ENCODE assay signal across 26 mouse cellular contexts in genomic region chr14:59070056-59070455, GRCm38 (mm10).
"Had no signal": no experiment of that assay in that cellular context is flagged by ENCODE, and none has a peak within 500 bp of the region (broad histone marks: within the 10 kb centered on the region; RNA-seq: fewer than 3 reads in every experiment).

No protein-coding gene starts in this region.

- ATAC-seq: forebrain, embryonic 13.5 days; forebrain, embryonic 15.5 days; forebrain, embryonic 16.5 days; forebrain, postnatal 0 days had no signal

- H3K4me3 ChIP-seq: embryonic facial prominence, embryonic 10.5 days; embryonic facial prominence, embryonic 12.5 days; embryonic facial prominence, embryonic 13.5 days; embryonic facial prominence, embryonic 15.5 days; erythroblast, embryonic 14.5 days; forebrain, embryonic 12.5 days; forebrain, embryonic 13.5 days; forebrain, embryonic 15.5 days; gastrocnemius, adult 2 months; heart, adult 2 months; heart, embryonic 10.5 days had no signal

- DNase-seq: cerebellum, adult 9-10 months; cerebellum, adult 9-11 months; cerebellum, postnatal 10 days; cerebellum, postnatal 14 days; cerebellum, postnatal 25 days; cerebellum, postnatal 36 days; embryo, embryonic 11 days; forebrain, postnatal 0 days; gastrocnemius, adult 2 months; gastrocnemius, postnatal 10 days; gastrocnemius, postnatal 14 days; gastrocnemius, postnatal 25 days; gastrocnemius, postnatal 36 days; heart, adult 18-20 months; heart, adult 2 months had no signal

- H3K27ac ChIP-seq: embryonic facial prominence, embryonic 10.5 days; embryonic facial prominence, embryonic 12.5 days; embryonic facial prominence, embryonic 13.5 days; embryonic facial prominence, embryonic 15.5 days; forebrain, embryonic 12.5 days; forebrain, embryonic 13.5 days; forebrain, embryonic 15.5 days; gastrocnemius, adult 2 months; heart, adult 2 months; heart, embryonic 10.5 days had no signal

- H3K9ac ChIP-seq: embryonic facial prominence, embryonic 12.5 days; embryonic facial prominence, embryonic 13.5 days; embryonic facial prominence, embryonic 15.5 days; forebrain, embryonic 12.5 days; forebrain, embryonic 13.5 days; forebrain, embryonic 15.5 days; forebrain, postnatal 0 days had no signal

- H3K4me1 ChIP-seq: embryonic facial prominence, embryonic 10.5 days; embryonic facial prominence, embryonic 12.5 days; embryonic facial prominence, embryonic 13.5 days; forebrain, embryonic 12.5 days; forebrain, embryonic 15.5 days had no signal

- H3K36me3 ChIP-seq: embryonic facial prominence, embryonic 10.5 days; embryonic facial prominence, embryonic 12.5 days; embryonic facial prominence, embryonic 13.5 days; embryonic facial prominence, embryonic 15.5 days; forebrain, embryonic 12.5 days; forebrain, embryonic 15.5 days; heart, embryonic 10.5 days had no signal

- H3K4me2 ChIP-seq: embryonic facial prominence, embryonic 12.5 days; embryonic facial prominence, embryonic 13.5 days; embryonic facial prominence, embryonic 15.5 days; forebrain, embryonic 12.5 days; forebrain, embryonic 13.5 days; forebrain, embryonic 15.5 days; heart, embryonic 11.5 days had no signal

- H3K27me3 ChIP-seq: embryonic facial prominence, embryonic 12.5 days; embryonic facial prominence, embryonic 13.5 days; embryonic facial prominence, embryonic 15.5 days; forebrain, embryonic 12.5 days; forebrain, embryonic 13.5 days; forebrain, embryonic 15.5 days had no signal

- H3K9me3 ChIP-seq: embryonic facial prominence, embryonic 10.5 days; embryonic facial prominence, embryonic 12.5 days; embryonic facial prominence, embryonic 13.5 days; embryonic facial prominence, embryonic 15.5 days; forebrain, embryonic 12.5 days; forebrain, embryonic 13.5 days; forebrain, embryonic 15.5 days; heart, embryonic 10.5 days had no signal
